Mouse (Mus musculus): Measurements from ENCODE around the gene Fbxl15.

DNA sequence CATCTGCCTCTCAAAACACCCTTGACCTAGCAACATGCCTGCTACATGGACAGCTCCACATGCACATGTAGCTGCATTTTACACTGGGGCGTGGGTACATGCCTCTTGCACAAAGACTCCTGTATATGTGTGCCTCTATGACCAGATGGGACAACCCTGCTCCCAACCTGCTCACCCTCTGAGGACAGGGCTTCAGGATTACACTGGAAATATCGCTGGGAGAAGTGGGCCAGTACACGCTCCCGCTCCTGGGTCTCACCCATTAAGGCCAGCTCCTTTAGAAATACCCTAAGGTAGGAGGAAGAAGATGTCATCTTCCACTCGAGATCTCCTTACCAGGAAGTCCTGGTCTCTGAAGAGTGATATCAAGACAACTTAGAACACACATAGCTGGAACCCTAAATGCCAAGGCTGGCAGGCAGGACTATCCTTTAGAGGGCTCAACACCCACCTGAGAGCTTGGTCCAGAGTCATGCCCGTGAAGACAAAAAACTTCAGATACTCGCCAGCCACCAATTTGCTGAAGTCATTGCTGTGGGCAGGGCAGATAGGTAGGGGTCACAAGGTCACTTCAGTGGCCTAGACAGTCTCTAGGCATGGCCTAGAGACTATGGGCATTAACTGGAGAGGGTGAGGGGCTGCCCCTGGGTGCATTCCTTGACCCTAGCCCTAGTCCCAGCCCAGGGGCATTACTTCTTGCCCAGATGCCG, 7.8 kb upstream of the Fbxl15 start:
- TF ChIP-seq CTCF (IDR thresholded peaks at IDR 0.05; ENCODE audit: extremely low read depth, insufficient read length, insufficient replicate concordance, low read depth, low read length), result no peak
- no peak for TF ChIP-seq POLR2A (IDR thresholded peaks at IDR 0.05; ENCODE audit: low read depth, low read length)

All from small intestine, adult 2 months (tissue).